Comparison of ENCODE assay signal across 26 mouse cellular contexts in the genomic region with DNA sequence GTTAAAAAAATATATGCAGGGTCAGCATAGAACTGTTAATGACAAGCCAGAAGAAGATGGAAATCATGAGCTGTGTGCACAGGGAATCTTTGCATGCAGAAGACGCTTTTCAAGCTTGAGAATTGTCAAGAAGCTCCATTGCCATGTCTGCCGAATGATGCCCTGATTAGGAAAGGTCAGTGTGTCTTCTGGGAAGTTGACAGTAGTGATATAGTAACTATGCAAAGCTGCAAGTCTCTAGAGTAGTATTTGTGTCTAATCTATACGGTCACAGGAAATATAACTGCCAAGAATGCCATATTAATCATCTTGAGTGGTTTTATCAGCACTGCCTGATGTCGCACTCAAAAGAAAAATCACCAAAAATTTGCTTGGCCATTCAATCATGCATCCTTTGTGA.
DNase-seq lines count a peak whose midpoint lies in the region; ATAC-seq lines count a peak whose summit lies in the region.
"Had no signal": no experiment of that assay in that cellular context is flagged by ENCODE, and none has a peak within 500 bp of the region (broad histone marks: within the 10 kb centered on the region; RNA-seq: fewer than 3 reads in every experiment).

No protein-coding gene starts in this region.

- no peak overlapping the region for H3K27ac ChIP-seq in kidney, embryonic 15.5 days
- no peak overlapping the region for H3K27ac ChIP-seq in neural tube, embryonic 12.5 days
- H3K27ac ChIP-seq in neural tube, embryonic 15.5 days (replicated peaks), result no peak overlapping the region
- no peak overlapping the region for H3K27ac ChIP-seq in neural tube, embryonic 14.5 days (ENCODE audit: low read depth, low read length)
- H3K27ac ChIP-seq: embryonic facial prominence, embryonic 13.5 days; forebrain, embryonic 12.5 days; heart, adult 2 months; heart, embryonic 15.5 days; hindbrain, embryonic 12.5 days had no signal

- H3K9me3 ChIP-seq in kidney, embryonic 15.5 days (replicated peaks), result no peaks in the 10 kb centered on the region
- H3K9me3 ChIP-seq in neural tube, embryonic 12.5 days, result no peaks in the 10 kb centered on the region
- no peaks in the 10 kb centered on the region for H3K9me3 ChIP-seq in neural tube, embryonic 15.5 days (replicated peaks)
- H3K9me3 ChIP-seq in neural tube, embryonic 14.5 days (ENCODE audit: control insufficient read depth, low read length), result no peaks in the 10 kb centered on the region
- H3K9me3 ChIP-seq: embryonic facial prominence, embryonic 13.5 days; forebrain, embryonic 12.5 days; G1E; heart, embryonic 15.5 days; hindbrain, embryonic 12.5 days had no signal

- H3K27me3 ChIP-seq in kidney, embryonic 15.5 days, result no peaks in the 10 kb centered on the region
- no peaks in the 10 kb centered on the region for H3K27me3 ChIP-seq in neural tube, embryonic 12.5 days (replicated peaks)
- H3K27me3 ChIP-seq in neural tube, embryonic 15.5 days (replicated peaks), result no peaks in the 10 kb centered on the region
- H3K27me3 ChIP-seq in neural tube, embryonic 14.5 days (ENCODE audit: control insufficient read depth, insufficient read depth, low read length), result no peaks in the 10 kb centered on the region
- H3K27me3 ChIP-seq: embryonic facial prominence, embryonic 13.5 days; forebrain, embryonic 12.5 days; heart, embryonic 15.5 days; hindbrain, embryonic 12.5 days had no signal

- no peak overlapping the region for H3K4me2 ChIP-seq in kidney, embryonic 15.5 days
- no peak overlapping the region for H3K4me2 ChIP-seq in neural tube, embryonic 12.5 days (replicated peaks)
- no peak overlapping the region for H3K4me2 ChIP-seq in neural tube, embryonic 15.5 days
- H3K4me2 ChIP-seq in neural tube, embryonic 14.5 days (ENCODE audit: low read depth, low read length), result no peak overlapping the region
- H3K4me2 ChIP-seq: embryonic facial prominence, embryonic 13.5 days; forebrain, embryonic 12.5 days; heart, embryonic 11.5 days; heart, embryonic 15.5 days; hindbrain, embryonic 12.5 days had no signal

- no peak overlapping the region for H3K4me3 ChIP-seq in kidney, embryonic 15.5 days (replicated peaks)
- no peak overlapping the region for H3K4me3 ChIP-seq in neural tube, embryonic 12.5 days
- no peak overlapping the region for H3K4me3 ChIP-seq in neural tube, embryonic 15.5 days (replicated peaks)
- no peak overlapping the region for H3K4me3 ChIP-seq in neural tube, embryonic 14.5 days (ENCODE audit: low read depth, low read length)
- H3K4me3 ChIP-seq: embryonic facial prominence, embryonic 13.5 days; forebrain, embryonic 12.5 days; heart, adult 2 months; heart, embryonic 15.5 days; hindbrain, embryonic 12.5 days had no signal

- DNase-seq in embryo, embryonic 10 days (ENCODE audit: low spot score), result peak; percentile 4
- DNase-seq in embryo, embryonic 9.5 days (ENCODE audit: extremely low spot score), result no peak
- DNase-seq in kidney, postnatal 10 days, result no peak
- DNase-seq in natural killer cell, adult 2 months (ENCODE audit: low spot score in 2 of 2), result no peak
- DNase-seq: adrenal gland, adult 8-10 months; adrenal gland, postnatal 36 days; B cell, adult 2 months; cerebellum, adult 11 months; cerebellum, adult 8-10 months; cerebellum, postnatal 14 days; gastrocnemius, postnatal 14 days; heart, adult 2 months; heart, postnatal 14 days had no signal

- H3K36me3 ChIP-seq in kidney, embryonic 15.5 days, result no peaks in the 10 kb centered on the region
- H3K36me3 ChIP-seq in neural tube, embryonic 12.5 days, result no peaks in the 10 kb centered on the region
- H3K36me3 ChIP-seq in neural tube, embryonic 15.5 days, result no peaks in the 10 kb centered on the region
- H3K36me3 ChIP-seq in neural tube, embryonic 14.5 days (ENCODE audit: control insufficient read depth, insufficient read depth, low read length), result no peaks in the 10 kb centered on the region
- H3K36me3 ChIP-seq: embryonic facial prominence, embryonic 13.5 days; forebrain, embryonic 12.5 days; G1E; heart, embryonic 15.5 days; hindbrain, embryonic 12.5 days had no signal

- WGBS in kidney, embryonic 15.5 days, result 38% methylated on average over 4 of the region's 4 CpGs
- WGBS in neural tube, embryonic 12.5 days, result 43% methylated on average over 4 of the region's 4 CpGs
- 33% methylated on average over 4 of the region's 4 CpGs for WGBS in neural tube, embryonic 15.5 days
- 47% methylated on average over 4 of the region's 4 CpGs for WGBS in neural tube, embryonic 14.5 days

- ATAC-seq in kidney, embryonic 15.5 days (replicated peaks; ENCODE audit: low FRiP score), result peak; percentile 46; the same call in 1 of the 2 replicates
- ATAC-seq in neural tube, embryonic 12.5 days (ENCODE audit: low FRiP score, low read depth), result peak; percentile 72; the same call in 1 of the 2 replicates
- ATAC-seq in neural tube, embryonic 15.5 days (ENCODE audit: low FRiP score), result no peak
- peak; percentile 46; the same call in 1 of the 2 replicates for ATAC-seq in neural tube, embryonic 14.5 days (ENCODE audit: low read depth)
- ATAC-seq: CD4-positive, CD25-positive, alpha-beta regulatory T cell, adult 4 months; forebrain, embryonic 16.5 days; inflammation-experienced regulatory T-cells, adult 6 months had no signal

- H3K9ac ChIP-seq in kidney, embryonic 15.5 days, result no peak overlapping the region
- no peak overlapping the region for H3K9ac ChIP-seq in neural tube, embryonic 12.5 days
- no peak overlapping the region for H3K9ac ChIP-seq in neural tube, embryonic 15.5 days (replicated peaks)
- H3K9ac ChIP-seq in neural tube, embryonic 14.5 days (replicated peaks; ENCODE audit: low read depth, low read length), result no peak overlapping the region
- H3K9ac ChIP-seq: embryonic facial prominence, embryonic 13.5 days; forebrain, embryonic 12.5 days; heart, embryonic 15.5 days; hindbrain, embryonic 12.5 days had no signal

- no peaks in the 10 kb centered on the region for H3K4me1 ChIP-seq in kidney, embryonic 15.5 days
- H3K4me1 ChIP-seq in neural tube, embryonic 12.5 days, result no peaks in the 10 kb centered on the region
- no peaks in the 10 kb centered on the region for H3K4me1 ChIP-seq in neural tube, embryonic 15.5 days
- H3K4me1 ChIP-seq in neural tube, embryonic 14.5 days (ENCODE audit: control insufficient read depth, insufficient read depth, low read length), result no peaks in the 10 kb centered on the region
- H3K4me1 ChIP-seq: embryonic facial prominence, embryonic 13.5 days; forebrain, embryonic 12.5 days; heart, embryonic 15.5 days; hindbrain, embryonic 12.5 days had no signal
